Mouse (Mus musculus): Measurements from ENCODE around the gene Zfp119b.

Gene Zfp119b

DNA sequence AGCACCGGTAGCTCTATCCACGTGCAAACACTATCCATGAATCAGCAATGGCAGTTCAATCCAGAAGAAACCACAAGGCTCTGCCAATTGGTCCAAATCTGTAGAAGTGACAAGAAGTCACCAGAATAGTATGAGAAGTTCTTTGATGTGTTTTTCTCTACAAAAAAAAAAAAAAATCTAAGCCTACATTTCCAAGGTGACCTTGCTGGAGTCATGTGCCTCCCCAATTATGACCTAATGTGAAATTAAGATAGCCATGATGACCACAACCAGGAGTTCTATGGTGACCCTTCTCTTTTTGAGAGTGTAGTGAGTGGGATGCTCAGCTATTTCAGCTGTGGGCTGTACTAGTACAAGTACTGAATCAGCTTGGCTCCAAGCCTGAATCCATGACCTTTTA is at the start of gene Zfp119b:
Zfp119b (minus strand) TSS at position 101 of the 400 bp plus-strand sequence.
- no peak for DNase-seq (ENCODE audit: low spot score)

GRCm38 (mm10) chr17:55996007-55996406 is 46.7 kb upstream of the Zfp119b start:
- no peak for DNase-seq (ENCODE audit: low spot score)

GRCm38 (mm10) chr17:55990278-55990898 is 41.1 kb upstream of the Zfp119b start:
- DNase-seq (ENCODE audit: low spot score), result no peak

- DNase-seq (ENCODE audit: low spot score), result no peak
Measured at GRCm38 (mm10) chr17:55986030-55986961, 37.0 kb upstream of the Zfp119b start, which contains the start of gene Fsd1. Gene Fsd1, plus strand, starts transcription at chr17:55986509.

DNA sequence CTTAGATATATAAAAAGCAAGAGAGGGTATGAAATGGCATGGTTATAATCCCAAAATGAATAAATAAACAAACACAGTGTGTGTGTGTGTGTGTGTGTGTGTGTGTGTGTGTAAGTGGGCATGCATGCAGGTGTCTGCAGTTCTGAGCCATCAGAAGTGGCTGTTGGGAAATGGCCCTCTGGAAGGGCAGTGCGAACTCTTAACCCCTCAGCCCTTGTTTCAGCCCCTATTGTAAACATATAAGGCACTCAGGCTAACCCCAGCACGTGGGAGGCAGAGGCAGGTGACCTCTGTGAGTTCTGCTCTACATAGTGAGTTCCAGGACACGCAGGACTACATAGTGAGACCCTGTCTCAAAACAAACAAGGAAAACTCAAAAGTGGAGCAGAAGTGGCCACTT is 28.0 kb upstream of the Zfp119b start:
- no peak for DNase-seq (ENCODE audit: low spot score)

DNA sequence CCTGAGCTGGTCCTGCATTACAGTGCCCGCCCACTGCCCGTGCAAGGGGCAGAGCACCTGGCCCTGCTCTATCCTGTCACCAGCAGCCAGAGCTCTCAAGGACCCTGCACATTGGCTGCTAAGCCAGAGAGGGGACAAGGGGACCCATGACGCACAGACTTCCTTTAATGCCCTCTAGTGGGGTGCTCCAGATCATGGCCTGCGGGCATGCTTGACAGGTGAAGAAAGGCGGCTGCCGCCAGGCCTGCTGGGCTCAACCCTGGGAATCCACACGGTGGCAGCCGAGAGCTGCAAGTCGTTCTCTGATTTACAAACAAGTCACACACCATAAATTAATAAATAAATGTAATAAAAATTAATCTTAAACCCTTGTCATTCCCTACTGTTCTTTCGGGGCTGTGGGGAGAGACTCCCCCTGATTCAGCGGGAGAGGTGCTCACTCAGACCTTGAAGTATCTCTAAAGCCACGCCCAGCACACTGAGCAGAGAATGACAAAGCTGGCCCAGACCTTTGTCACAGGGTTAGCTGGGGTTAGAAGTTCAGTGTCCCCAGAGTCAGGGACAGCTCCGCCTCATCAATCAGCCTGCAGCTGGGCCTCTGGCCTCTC is 27.1 kb upstream of the Zfp119b start:
- DNase-seq (ENCODE audit: low spot score), result peak; percentile 50

DNA sequence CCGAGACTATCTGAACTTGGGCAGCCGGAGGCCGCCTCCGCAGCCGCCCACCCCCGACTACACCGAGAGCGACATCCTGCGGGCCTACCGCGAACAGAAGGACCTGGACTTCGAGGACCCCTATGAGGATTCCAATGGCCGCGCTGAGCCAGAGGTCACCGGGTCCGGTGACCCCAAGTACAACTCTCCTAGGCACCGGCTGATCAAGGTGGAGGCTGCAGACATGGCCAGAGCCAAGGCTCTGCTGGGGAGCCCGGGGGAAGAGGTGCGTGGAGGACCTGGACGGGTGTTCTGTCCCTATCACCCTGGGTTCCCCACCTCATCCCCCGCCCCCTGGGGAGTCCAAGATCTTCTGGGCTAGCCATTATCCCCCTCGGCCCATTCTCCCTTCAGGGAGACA is 22.2 kb upstream of the Zfp119b start:
- no peak for DNase-seq (ENCODE audit: low spot score)

GRCm38 (mm10) chr17:55969966-55970891 is 20.9 kb upstream of the Zfp119b start, which contains the start of gene Shd:
Gene Shd, plus strand, starts transcription at chr17:55970467.
- no peak for DNase-seq (ENCODE audit: low spot score)

DNA sequence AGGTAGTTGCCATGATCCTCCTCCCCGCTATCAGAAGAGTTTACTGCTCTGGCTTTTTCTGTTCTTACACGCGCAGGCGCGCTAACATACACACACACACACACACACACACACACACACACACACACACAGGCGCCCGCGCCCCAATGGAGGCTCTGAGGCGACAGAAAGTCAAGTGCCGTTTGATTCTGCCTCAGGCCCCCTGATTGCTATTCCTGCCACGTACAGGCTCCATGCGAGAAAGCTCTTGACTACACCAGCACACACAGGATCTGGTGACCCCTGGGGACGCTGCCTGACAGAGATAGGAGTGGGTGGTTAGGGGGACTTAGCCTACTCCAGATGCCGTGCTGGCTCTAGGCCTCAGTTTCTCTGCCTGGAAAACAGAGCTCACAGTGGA is 20.3 kb upstream of the Zfp119b start:
- DNase-seq (ENCODE audit: low spot score), result no peak

GRCm38 (mm10) chr17:55968210-55968609 is 18.9 kb upstream of the Zfp119b start:
- DNase-seq (ENCODE audit: low spot score), result no peak

DNA sequence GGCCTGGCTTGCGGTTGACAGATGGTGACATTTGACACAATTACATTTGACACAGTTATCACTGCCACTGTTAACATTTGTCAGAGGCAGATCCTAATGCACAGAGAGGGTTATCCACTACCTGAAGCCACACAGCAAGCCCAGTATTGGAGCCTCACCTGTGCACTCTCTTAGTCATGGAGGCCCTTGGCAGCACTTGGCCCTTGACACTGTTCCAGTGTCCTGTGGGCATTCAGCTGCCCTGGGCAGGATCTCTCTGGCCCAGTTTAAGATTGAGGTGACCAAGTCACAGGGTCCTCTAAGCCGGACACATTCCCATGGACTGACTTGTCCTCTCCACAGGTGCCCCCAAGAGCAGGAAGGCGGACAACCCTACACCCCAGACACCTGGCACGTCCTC is 17.9 kb upstream of the Zfp119b start:
- DNase-seq (ENCODE audit: low spot score), result no peak

GRCm38 (mm10) chr17:55964996-55965395 is 15.7 kb upstream of the Zfp119b start:
- no peak for DNase-seq (ENCODE audit: low spot score)

DNA sequence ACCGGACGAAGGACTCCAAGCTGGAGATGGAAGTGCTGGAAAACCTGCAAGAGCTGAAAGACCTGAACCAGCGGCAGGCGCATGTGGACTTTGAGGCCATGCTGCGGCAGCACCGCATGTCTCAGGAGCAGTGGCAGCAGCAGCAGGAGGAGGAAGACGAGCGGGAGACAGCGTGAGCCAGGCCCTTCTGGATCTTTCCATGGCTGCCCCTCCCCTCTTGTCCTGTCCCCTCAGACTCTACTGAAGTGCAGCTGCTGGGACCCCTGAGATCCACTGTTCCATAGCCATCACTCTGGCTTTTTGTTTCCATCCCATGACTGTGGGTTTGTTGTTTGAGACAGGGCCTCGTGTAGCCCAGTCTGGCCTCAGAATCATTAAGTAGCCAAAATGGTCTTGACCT is 15.2 kb upstream of the Zfp119b start:
- DNase-seq (ENCODE audit: low spot score), result no peak

- no peak for DNase-seq (ENCODE audit: low spot score)
Measured at GRCm38 (mm10) chr17:55963171-55963570, 13.9 kb upstream of the Zfp119b start.

GRCm38 (mm10) chr17:55961631-55962030 is 12.3 kb upstream of the Zfp119b start:
- DNase-seq (ENCODE audit: low spot score), result no peak

GRCm38 (mm10) chr17:55960791-55961190 is 11.5 kb upstream of the Zfp119b start:
- DNase-seq (ENCODE audit: low spot score), result no peak

GRCm38 (mm10) chr17:55959946-55960740 is 10.8 kb upstream of the Zfp119b start:
- DNase-seq (ENCODE audit: low spot score), result no peak

GRCm38 (mm10) chr17:55958918-55959728 is 9.8 kb upstream of the Zfp119b start, which contains the start of gene Yju2:
Gene Yju2, plus strand, starts transcription at chr17:55959099.
- peak; percentile 88 for DNase-seq (ENCODE audit: low spot score)

GRCm38 (mm10) chr17:55958584-55958886 is 9.2 kb upstream of the Zfp119b start:
- DNase-seq (ENCODE audit: low spot score), result no peak
